Mouse (Mus musculus): Measurements from ENCODE around the gene Ints1. TPM values are rescaled to one million over a fixed set of nuclear protein-coding genes. Genes with fewer than 3 reads are reported as not detected.

Ints1 gene
- polyA plus RNA-seq, 1 experiment from 2014 or later: 19.8 TPM

GRCm38 (mm10) chr5:139794938-139795337, 19.5 kb upstream of the Ints1 start:
- peak overlapping the region; percentile 37; the same call in 1 of the 2 replicates for H3K4me2 ChIP-seq (ENCODE audit: low read length)

GRCm38 (mm10) chr5:139794137-139794536, 18.7 kb upstream of the Ints1 start:
- peak overlapping the region; percentile 94; the same call in 1 of the 2 replicates for H3K9ac ChIP-seq (ENCODE audit: low read length)
- 87% methylated on average over 5 of the region's 5 CpGs for WGBS
- no peaks in the 10 kb centered on the region for H3K27me3 ChIP-seq (ENCODE audit: control insufficient read depth, insufficient read depth, low read length)
- peaks cover 66 to 72% of the 10 kb centered on the region in 2 experiments for H3K4me1 ChIP-seq (ENCODE audit: control insufficient read depth in 2 of 2, insufficient read depth in 2 of 2, low read length in 2 of 2)
- no peak for ATAC-seq (ENCODE audit: insufficient number of reproducible peaks, insufficient read depth, low FRiP score, low read depth)
- peak overlapping the region; percentile 74 to 85; a peak in 3 of 4 replicates for H3K27ac ChIP-seq (replicated peaks in 1 of 2; ENCODE audit: control insufficient read depth in 1 of 2, insufficient read depth in 1 of 2, low read depth in 2 of 2, low read length in 2 of 2)
- H3K4me2 ChIP-seq (ENCODE audit: low read length): peak overlapping the region; percentile 98
- peaks cover 3% of the 10 kb centered on the region for H3K36me3 ChIP-seq (ENCODE audit: control insufficient read depth, insufficient read depth, low read length)
- no peaks in the 10 kb centered on the region for H3K9me3 ChIP-seq (ENCODE audit: control insufficient read depth, low read length)
- H3K4me3 ChIP-seq (ENCODE audit: control insufficient read depth in 1 of 2, insufficient read depth in 1 of 2, low read depth in 1 of 2, low read length in 2 of 2): no peak overlapping the region; a peak in 1 of 4 replicates

More at GRCm38 (mm10) chr5:139794938-139795337, 19.5 kb upstream of the Ints1 start:
- no peaks in the 10 kb centered on the region for H3K9me3 ChIP-seq (ENCODE audit: control insufficient read depth, low read length)
- H3K4me3 ChIP-seq (ENCODE audit: control insufficient read depth in 1 of 2, insufficient read depth in 1 of 2, low read depth in 1 of 2, low read length in 2 of 2): no peak overlapping the region
- peak overlapping the region; percentile 46; the same call in 1 of the 2 replicates for H3K9ac ChIP-seq (ENCODE audit: low read length)
- ATAC-seq (ENCODE audit: insufficient number of reproducible peaks, insufficient read depth, low FRiP score, low read depth): no peak
- peaks cover 67 to 75% of the 10 kb centered on the region in 2 experiments for H3K4me1 ChIP-seq (ENCODE audit: control insufficient read depth in 2 of 2, insufficient read depth in 2 of 2, low read length in 2 of 2)
- peaks cover 11% of the 10 kb centered on the region for H3K36me3 ChIP-seq (ENCODE audit: control insufficient read depth, insufficient read depth, low read length)
- 27% methylated on average over 10 of the region's 10 CpGs for WGBS
- H3K27ac ChIP-seq (replicated peaks in 1 of 2; ENCODE audit: control insufficient read depth in 1 of 2, insufficient read depth in 1 of 2, low read depth in 2 of 2, low read length in 2 of 2): peak overlapping the region; percentile 74 to 94
- H3K27me3 ChIP-seq (ENCODE audit: control insufficient read depth, insufficient read depth, low read length): no peaks in the 10 kb centered on the region

GRCm38 (mm10) chr5:139793338-139794089, 18.0 kb upstream of the Ints1 start:
- Histone ChIP-seq H3K27ac (replicated peaks in 1 of 2; ENCODE audit: control insufficient read depth in 1 of 2, insufficient read depth in 1 of 2, low read depth in 2 of 2, low read length in 2 of 2) (peak overlapping the region; percentile 77 to 85), H3K27me3 (ENCODE audit: control insufficient read depth, insufficient read depth, low read length) (no peaks in the 10 kb centered on the region), H3K4me3 (ENCODE audit: control insufficient read depth in 1 of 2, insufficient read depth in 1 of 2, low read depth in 1 of 2, low read length in 2 of 2) (peak overlapping the region; percentile 25 to 93; a peak in 3 of 4 replicates), H3K4me1 (ENCODE audit: control insufficient read depth in 2 of 2, insufficient read depth in 2 of 2, low read length in 2 of 2) (peaks cover 62 to 66% of the 10 kb centered on the region in 2 experiments), H3K9me3 (ENCODE audit: control insufficient read depth, low read length) (no peaks in the 10 kb centered on the region), H3K36me3 (ENCODE audit: control insufficient read depth, insufficient read depth, low read length) (no peaks in the 10 kb centered on the region), H3K9ac (ENCODE audit: low read length) (peak overlapping the region; percentile 94), H3K4me2 (ENCODE audit: low read length) (peak overlapping the region; percentile 98)
- 18% methylated on average over 11 of the region's 11 CpGs for WGBS
- ATAC-seq (ENCODE audit: insufficient number of reproducible peaks, insufficient read depth, low FRiP score, low read depth): no peak

- Histone ChIP-seq H3K4me1 (ENCODE audit: control insufficient read depth in 2 of 2, insufficient read depth in 2 of 2, low read length in 2 of 2) (peaks cover 56 to 60% of the 10 kb centered on the region in 2 experiments), H3K27me3 (ENCODE audit: control insufficient read depth, insufficient read depth, low read length) (no peaks in the 10 kb centered on the region), H3K9me3 (ENCODE audit: control insufficient read depth, low read length) (no peaks in the 10 kb centered on the region), H3K36me3 (ENCODE audit: control insufficient read depth, insufficient read depth, low read length) (no peaks in the 10 kb centered on the region), H3K9ac (ENCODE audit: low read length) (peak overlapping the region; percentile 94), H3K27ac (replicated peaks in 1 of 2; ENCODE audit: control insufficient read depth in 1 of 2, insufficient read depth in 1 of 2, low read depth in 2 of 2, low read length in 2 of 2) (peak overlapping the region; percentile 77 to 85), H3K4me2 (ENCODE audit: low read length) (peak overlapping the region; percentile 98), H3K4me3 (ENCODE audit: control insufficient read depth in 1 of 2, insufficient read depth in 1 of 2, low read depth in 1 of 2, low read length in 2 of 2) (peak overlapping the region; percentile 25 to 93; a peak in 3 of 4 replicates)
- WGBS: 0% methylated on average over 3 of the region's 3 CpGs
- no peak for ATAC-seq (ENCODE audit: insufficient number of reproducible peaks, insufficient read depth, low FRiP score, low read depth)
Observed at GRCm38 (mm10) chr5:139792966-139793337, 17.5 kb upstream of the Ints1 start.

GRCm38 (mm10) chr5:139792159-139792775, 16.8 kb upstream of the Ints1 start:
- no peak for ATAC-seq (ENCODE audit: insufficient number of reproducible peaks, insufficient read depth, low FRiP score, low read depth)
- Histone ChIP-seq H3K9ac (ENCODE audit: low read length) (peak overlapping the region; percentile 94), H3K27me3 (ENCODE audit: control insufficient read depth, insufficient read depth, low read length) (no peaks in the 10 kb centered on the region), H3K4me1 (ENCODE audit: control insufficient read depth in 2 of 2, insufficient read depth in 2 of 2, low read length in 2 of 2) (peaks cover 50 to 54% of the 10 kb centered on the region in 2 experiments), H3K9me3 (ENCODE audit: control insufficient read depth, low read length) (no peaks in the 10 kb centered on the region), H3K36me3 (ENCODE audit: control insufficient read depth, insufficient read depth, low read length) (no peaks in the 10 kb centered on the region), H3K4me2 (ENCODE audit: low read length) (peak overlapping the region; percentile 98), H3K4me3 (ENCODE audit: control insufficient read depth in 1 of 2, insufficient read depth in 1 of 2, low read depth in 1 of 2, low read length in 2 of 2) (peak overlapping the region; percentile 72 to 93), H3K27ac (replicated peaks in 1 of 2; ENCODE audit: control insufficient read depth in 1 of 2, insufficient read depth in 1 of 2, low read depth in 2 of 2, low read length in 2 of 2) (peak overlapping the region; percentile 77 to 85)
- WGBS: 8% methylated on average over 11 of the region's 11 CpGs

GRCm38 (mm10) chr5:139791227-139792158, 16.0 kb upstream of the Ints1 start, which contains the start of gene Mafk:
Gene Mafk, plus strand, starts transcription at chr5:139791513.
- H3K4me3 ChIP-seq (ENCODE audit: control insufficient read depth in 1 of 2, insufficient read depth in 1 of 2, low read depth in 1 of 2, low read length in 2 of 2): peak within 1 kb of the TSS; percentile 72 to 93
- WGBS: under 1% methylated on average over 89 of the region's 92 CpGs
- H3K27ac ChIP-seq (replicated peaks in 1 of 2; ENCODE audit: control insufficient read depth in 1 of 2, insufficient read depth in 1 of 2, low read depth in 2 of 2, low read length in 2 of 2): peak within 1 kb of the TSS; percentile 56 to 85
- H3K9ac ChIP-seq (ENCODE audit: low read length): peak within 1 kb of the TSS; percentile 94
- H3K9me3 ChIP-seq (ENCODE audit: control insufficient read depth, low read length): no peaks in the 10 kb centered on the region
- H3K4me1 ChIP-seq (ENCODE audit: control insufficient read depth in 2 of 2, insufficient read depth in 2 of 2, low read length in 2 of 2): peaks cover 44 to 46% of the 10 kb centered on the region in 2 experiments
- H3K4me2 ChIP-seq (ENCODE audit: low read length): peak within 1 kb of the TSS; percentile 98
- peak; percentile 86 for ATAC-seq (ENCODE audit: insufficient number of reproducible peaks, insufficient read depth, low FRiP score, low read depth)
- H3K27me3 ChIP-seq (ENCODE audit: control insufficient read depth, insufficient read depth, low read length): no peaks in the 10 kb centered on the region
- H3K36me3 ChIP-seq (ENCODE audit: control insufficient read depth, insufficient read depth, low read length): no peaks in the 10 kb centered on the region

GRCm38 (mm10) chr5:139789466-139789865, 14.0 kb upstream of the Ints1 start:
- no peak overlapping the region for H3K27ac ChIP-seq (replicated peaks in 1 of 2; ENCODE audit: control insufficient read depth in 1 of 2, insufficient read depth in 1 of 2, low read depth in 2 of 2, low read length in 2 of 2)
- ATAC-seq (ENCODE audit: insufficient number of reproducible peaks, insufficient read depth, low FRiP score, low read depth): no peak
- no peaks in the 10 kb centered on the region for H3K27me3 ChIP-seq (ENCODE audit: control insufficient read depth, insufficient read depth, low read length)
- no peaks in the 10 kb centered on the region for H3K9me3 ChIP-seq (ENCODE audit: control insufficient read depth, low read length)
- H3K4me3 ChIP-seq (ENCODE audit: control insufficient read depth in 1 of 2, insufficient read depth in 1 of 2, low read depth in 1 of 2, low read length in 2 of 2): no peak overlapping the region
- H3K4me2 ChIP-seq (ENCODE audit: low read length): no peak overlapping the region
- no peaks in the 10 kb centered on the region for H3K36me3 ChIP-seq (ENCODE audit: control insufficient read depth, insufficient read depth, low read length)
- H3K9ac ChIP-seq (ENCODE audit: low read length): no peak overlapping the region
- H3K4me1 ChIP-seq (ENCODE audit: control insufficient read depth in 2 of 2, insufficient read depth in 2 of 2, low read length in 2 of 2): peaks cover 24 to 26% of the 10 kb centered on the region in 2 experiments
- WGBS: 57% methylated on average over 4 of the region's 4 CpGs
